Mouse (Mus musculus) thymus, adult 2 months (tissue): ENCODE results near the gene Taf12. TPM values are rescaled to one million over a fixed set of nuclear protein-coding genes. Genes with fewer than 3 reads are reported as not detected.
A peak's percentile ranks its signal among the peaks of the same experiment; 100 is the strongest.

Experiments
- DNase-seq: peaks from one replicate; pipeline ENCODE4 v3.0.0; 2021
- H3K27ac ChIP-seq: fragments of 200-500 bp; 2 replicates; pipeline ENCODE4 v1.5.1; 2012; ENCODE audit warnings: low read length, control low read depth; ENCODE audit not compliant: control insufficient read depth, insufficient read depth
- H3K27me3 ChIP-seq: fragments of 200-500 bp; 2 replicates; pipeline ENCODE4 v1.6.1; 2012; ENCODE audit warnings: mild to moderate bottlenecking, low read length, moderate library complexity, mixed read lengths; ENCODE audit not compliant: control insufficient read depth, insufficient read depth
- H3K36me3 ChIP-seq: fragments of 200-500 bp; 2 replicates; pipeline ENCODE4 v1.6.1; 2012; ENCODE audit warnings: mild to moderate bottlenecking, low read length, moderate library complexity; ENCODE audit not compliant: control insufficient read depth, insufficient read depth
- H3K4me1 ChIP-seq: fragments of 200-500 bp; replicated peaks from 2 replicates; pipeline ENCODE4 v1.6.1; 2012; ENCODE audit warnings: low read length; ENCODE audit not compliant: control insufficient read depth, insufficient read depth
- H3K4me3 ChIP-seq: fragments of 200-500 bp; 2 replicates; pipeline ENCODE4 v1.5.1; 2012; ENCODE audit warnings: mild to moderate bottlenecking, low read length, control low read depth, moderate library complexity; ENCODE audit not compliant: control insufficient read depth, insufficient read depth
- CTCF ChIP-seq: fragments of 200-500 bp; IDR thresholded peaks from 2 replicates; pipeline ENCODE4 v1.5.1; 2012; ENCODE audit warnings: mild to moderate bottlenecking, control low read depth, low read length, moderate library complexity, borderline replicate concordance; ENCODE audit not compliant: control insufficient read depth, poor library complexity, insufficient read depth; ENCODE audit errors: extremely low read depth
- POLR2A ChIP-seq: fragments of 200-500 bp; IDR thresholded peaks from 2 replicates; pipeline ENCODE4 v1.6.1; 2012; ENCODE audit warnings: mild to moderate bottlenecking, low read length, control low read depth, moderate library complexity; ENCODE audit not compliant: control insufficient read depth, poor library complexity, insufficient read depth; ENCODE audit errors: extremely low read depth
- WGBS: fragments of 180-500 bp; shearing (Covaris S2); methylation state at CpG from one replicate; pipeline ENCODE4 v1.1.7; 2018; 5-methylcytosine and 5-hydroxymethylcytosine counted together
- polyA plus RNA-seq: library from polyadenylated mRNA; depleted of rRNA; stranded (reverse); fragments of >200 nt; gene quantifications from 2 replicates; pipeline ENCODE4 v1.2.3, GENCODE M21; 2012

Gene Taf12
- polyA plus RNA-seq, 1 experiment: 17.2 TPM

DNA sequence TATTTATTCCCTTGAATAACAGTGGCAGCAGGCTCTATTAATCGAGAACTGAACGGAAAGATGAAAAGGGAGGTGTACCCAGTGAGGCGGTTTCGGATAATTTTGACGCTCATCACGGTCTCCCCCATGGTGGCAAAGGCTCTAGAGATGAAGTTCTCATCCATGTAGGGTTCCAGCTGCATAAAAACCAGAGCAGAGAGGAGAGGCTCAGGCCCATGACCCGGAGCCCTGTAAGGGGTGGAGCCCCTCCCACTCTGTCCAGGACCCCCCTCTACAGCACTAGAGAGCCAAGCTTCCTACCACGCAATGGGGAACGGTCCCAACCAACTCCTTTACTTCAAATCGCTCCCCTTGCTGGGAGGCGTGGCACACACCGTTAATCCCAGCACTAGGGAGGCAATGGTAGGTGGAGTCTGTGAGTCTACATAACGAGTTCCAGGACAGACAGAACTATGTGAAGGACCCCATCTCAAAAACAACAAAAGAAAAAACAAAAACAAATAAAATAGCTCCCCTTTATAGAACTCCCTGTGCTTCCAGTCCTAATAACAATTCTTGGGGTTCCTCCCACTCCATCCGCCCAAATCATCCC is 54.3 kb downstream of the Taf12 start:
- H3K36me3 ChIP-seq: peaks cover 12% of the 10 kb centered on the region; the same call in 1 of the 2 replicates
- 80% methylated on average over 14 of the region's 14 CpGs for WGBS
- peaks cover 6% of the 10 kb centered on the region for H3K4me1 ChIP-seq

DNA sequence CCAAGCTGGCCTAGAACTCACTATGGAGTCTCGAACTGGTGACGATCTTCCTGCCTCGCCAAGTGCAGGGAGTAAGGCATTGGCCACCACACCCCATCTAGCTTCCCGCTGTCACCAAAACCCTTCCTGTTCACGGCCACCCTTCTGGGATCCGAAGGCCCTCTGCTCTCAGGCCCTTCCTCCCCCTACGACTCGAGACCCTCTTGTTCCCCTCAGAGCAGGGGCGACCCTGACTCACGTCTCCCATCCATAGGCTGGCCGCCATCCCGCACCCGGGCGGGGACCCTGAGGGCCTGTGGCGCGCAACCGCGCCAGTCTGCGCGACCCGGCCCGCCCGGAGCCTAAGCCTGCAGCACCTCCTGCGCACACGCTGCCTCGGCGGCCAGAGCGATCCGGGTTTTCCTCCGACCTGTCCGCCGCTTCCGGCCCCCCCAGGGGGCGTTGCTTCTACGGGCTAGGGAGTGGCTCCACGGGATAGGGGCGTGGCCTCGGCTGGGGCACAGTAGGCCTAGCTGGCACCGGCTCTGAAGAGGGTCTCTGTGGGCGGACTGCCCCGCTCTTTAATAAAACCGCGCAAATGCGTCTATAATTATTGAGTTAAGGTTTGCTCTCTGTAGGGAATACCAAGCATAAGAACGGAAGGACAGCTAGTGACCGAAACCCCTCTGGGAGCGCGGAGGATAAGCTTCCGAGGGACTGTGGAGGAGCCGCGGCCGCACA is 55.1 kb downstream of the Taf12 start, which contains the start of gene Trnau1ap:
Gene Trnau1ap, minus strand, starts transcription at position 424 of the 720 bp plus-strand sequence.
- Histone ChIP-seq H3K36me3 (peaks cover 19% of the 10 kb centered on the region), H3K27ac (no peak within 1 kb of the TSS), H3K4me3 (peak within 1 kb of the TSS; percentile 69), H3K4me1 (peaks cover 6% of the 10 kb centered on the region), H3K27me3 (no peaks in the 10 kb centered on the region)
- 1% methylated on average over 52 of the region's 52 CpGs for WGBS
- DNase-seq: peak; percentile 90
- 0 out of 2 replicates have a peak, but pooled peaks have one; percentile 38 for TF ChIP-seq CTCF
- peak; percentile 55; the same call in 1 of the 2 replicates for TF ChIP-seq POLR2A

More for the DNA sequence above, 54.3 kb downstream of the Taf12 start:
- DNase-seq: no peak
- Histone ChIP-seq H3K4me3 (no peak overlapping the region), H3K27ac (no peak overlapping the region), H3K27me3 (no peaks in the 10 kb centered on the region)
- TF ChIP-seq CTCF (no peak), POLR2A (no peak)

DNA sequence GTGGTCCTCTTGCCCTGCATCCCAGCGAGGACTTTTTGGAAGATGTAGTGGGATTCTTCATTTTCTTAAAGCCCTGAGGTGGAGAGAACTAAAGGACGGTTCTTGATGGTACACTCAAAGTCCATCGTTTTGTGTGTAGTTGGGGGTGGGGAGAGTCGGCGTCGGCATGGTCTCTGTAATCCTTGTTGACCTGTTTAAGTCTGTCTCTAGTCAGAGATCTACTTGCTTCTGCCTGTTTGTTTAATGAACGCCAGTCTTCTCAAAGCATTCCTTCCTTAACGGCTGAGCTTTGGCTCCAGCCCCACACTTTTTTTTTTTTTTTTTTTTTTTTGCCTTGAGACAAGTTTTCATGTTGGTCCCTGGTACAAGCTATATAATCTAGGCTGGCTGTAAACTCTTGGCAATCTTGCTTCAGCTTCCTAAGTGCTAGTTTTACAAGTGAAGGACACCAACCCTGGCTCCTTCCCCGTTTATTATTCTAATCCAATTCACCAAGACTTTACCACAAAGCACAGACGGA is 55.7 kb downstream of the Taf12 start:
- H3K4me3 ChIP-seq: peak overlapping the region; percentile 69
- peaks cover 6% of the 10 kb centered on the region for H3K4me1 ChIP-seq
- no peak for DNase-seq
- H3K27me3 ChIP-seq: no peaks in the 10 kb centered on the region
- TF ChIP-seq POLR2A (no peak), CTCF (no peak)
- WGBS: 19% methylated on average over 10 of the region's 10 CpGs
- no peak overlapping the region for H3K27ac ChIP-seq
- peaks cover 23% of the 10 kb centered on the region for H3K36me3 ChIP-seq

DNA sequence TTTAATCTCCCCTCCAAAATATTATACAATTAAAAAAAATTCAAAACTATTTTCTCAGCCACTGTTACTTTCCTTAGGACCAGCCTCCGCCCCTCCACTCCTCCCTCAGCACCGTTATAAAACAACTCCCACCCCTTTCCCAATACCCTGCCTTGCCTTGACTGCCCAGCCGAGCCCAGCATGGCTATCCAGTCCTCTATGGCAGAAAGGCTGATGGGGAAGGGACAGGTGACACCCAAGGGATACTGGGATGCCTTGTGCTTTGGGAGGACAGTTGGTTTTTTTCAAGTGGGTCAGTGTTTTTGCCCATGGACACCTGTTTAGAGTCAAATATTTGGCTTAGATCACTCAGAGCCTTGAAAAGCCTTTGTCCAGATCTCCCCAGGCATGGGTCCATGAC is 57.8 kb downstream of the Taf12 start:
- Histone ChIP-seq H3K27ac (no peak overlapping the region), H3K36me3 (peaks cover 23% of the 10 kb centered on the region), H3K27me3 (no peaks in the 10 kb centered on the region), H3K4me1 (peaks cover 6% of the 10 kb centered on the region), H3K4me3 (no peak overlapping the region)
- no peak for DNase-seq
- WGBS: 96% methylated on average over 3 of the region's 3 CpGs
- TF ChIP-seq CTCF (no peak), POLR2A (no peak)

DNA sequence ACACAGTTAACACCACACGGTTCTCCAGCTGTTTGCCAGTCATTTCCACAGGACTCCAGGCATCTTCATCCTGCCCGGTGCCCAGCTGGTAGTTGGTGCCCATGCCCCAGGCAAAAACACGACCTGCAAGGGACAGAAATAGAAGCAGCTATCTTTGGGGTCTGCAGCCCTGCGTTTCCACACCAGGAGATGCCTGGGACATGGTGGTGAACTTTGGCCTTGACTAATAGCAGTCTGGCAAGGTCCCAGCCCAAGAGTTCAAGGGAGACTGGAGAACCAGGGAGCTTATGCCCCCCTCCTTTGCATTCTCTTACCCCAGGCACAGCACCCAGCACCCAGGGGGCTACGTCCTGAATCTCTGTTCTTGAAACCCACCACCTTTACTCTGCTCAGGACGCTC is 58.7 kb downstream of the Taf12 start:
- Histone ChIP-seq H3K36me3 (peaks cover 23% of the 10 kb centered on the region), H3K4me1 (peaks cover 6% of the 10 kb centered on the region), H3K4me3 (no peak overlapping the region), H3K27me3 (no peaks in the 10 kb centered on the region), H3K27ac (no peak overlapping the region)
- TF ChIP-seq CTCF (no peak), POLR2A (no peak)
- 96% methylated on average over 6 of the region's 6 CpGs for WGBS
- no peak for DNase-seq

DNA sequence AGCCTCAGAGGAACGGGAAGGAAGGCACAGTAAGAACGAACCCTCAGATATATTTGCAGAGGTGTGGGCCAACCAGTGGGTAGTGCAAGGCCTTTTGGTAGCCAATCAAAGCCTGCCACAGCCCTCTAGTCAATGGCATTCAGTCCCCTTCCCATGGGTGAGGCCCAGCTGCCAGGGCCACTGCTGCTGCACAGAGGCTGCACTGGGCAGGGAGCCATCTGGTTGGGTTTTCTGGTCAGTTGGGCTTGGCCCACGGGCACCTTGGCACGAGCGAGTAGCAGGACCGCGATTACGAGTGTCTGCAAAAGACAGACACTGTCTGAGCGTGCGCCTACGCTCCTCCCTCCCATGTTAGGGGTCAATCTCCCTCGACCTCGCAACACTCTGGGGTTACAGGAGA is 64.8 kb downstream of the Taf12 start:
- Histone ChIP-seq H3K27me3 (no peaks in the 10 kb centered on the region), H3K27ac (no peak overlapping the region), H3K4me3 (no peak overlapping the region), H3K4me1 (peaks cover 11% of the 10 kb centered on the region; the same call in 1 of the 2 replicates), H3K36me3 (peaks cover 24% of the 10 kb centered on the region)
- 95% methylated on average over 13 of the region's 13 CpGs for WGBS
- DNase-seq: no peak
- TF ChIP-seq CTCF (no peak), POLR2A (no peak)

DNA sequence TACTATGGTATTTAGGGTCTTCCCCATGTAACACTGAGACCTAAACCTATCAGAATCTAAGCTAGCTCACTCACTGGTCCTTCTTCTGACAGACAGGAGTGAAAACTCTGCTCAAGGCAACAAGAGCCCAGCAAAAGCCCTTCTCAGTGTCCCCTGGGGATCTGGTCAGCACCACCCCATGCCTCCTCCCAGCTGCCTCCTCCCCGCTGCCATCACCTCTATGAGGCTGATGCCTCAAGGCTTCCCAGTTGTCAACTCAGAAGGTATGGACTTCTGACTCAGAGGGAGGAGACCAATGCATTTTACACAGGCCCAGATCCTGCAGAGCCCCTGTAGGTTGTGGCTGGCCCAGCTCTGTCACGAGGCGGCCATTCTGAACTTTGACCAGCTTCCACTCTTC is 67.3 kb downstream of the Taf12 start:
- no peak overlapping the region for H3K4me3 ChIP-seq
- no peaks in the 10 kb centered on the region for H3K27me3 ChIP-seq
- H3K4me1 ChIP-seq: peaks cover 19% of the 10 kb centered on the region
- H3K27ac ChIP-seq: no peak overlapping the region
- peaks cover 16% of the 10 kb centered on the region for H3K36me3 ChIP-seq
- no peak for TF ChIP-seq POLR2A
- no peak for TF ChIP-seq CTCF
- 96% methylated on average over 3 of the region's 3 CpGs for WGBS
- DNase-seq: no peak
